Mouse (Mus musculus): Measurements from ENCODE around the gene S100a11. TPM values are rescaled to one million over a fixed set of nuclear protein-coding genes. Genes with fewer than 3 reads are reported as not detected.
A peak's percentile ranks its signal among the peaks of the same experiment; 100 is the strongest.
"Not testable (repeated sequence)": the region's sequence is repeated elsewhere in the genome, so short reads cannot be mapped to it uniquely, and the experiment has no call there.

The S100a11 gene
- total RNA-seq, 2 experiments from 2014 or later: 8.0 to 11.0 TPM

DNA sequence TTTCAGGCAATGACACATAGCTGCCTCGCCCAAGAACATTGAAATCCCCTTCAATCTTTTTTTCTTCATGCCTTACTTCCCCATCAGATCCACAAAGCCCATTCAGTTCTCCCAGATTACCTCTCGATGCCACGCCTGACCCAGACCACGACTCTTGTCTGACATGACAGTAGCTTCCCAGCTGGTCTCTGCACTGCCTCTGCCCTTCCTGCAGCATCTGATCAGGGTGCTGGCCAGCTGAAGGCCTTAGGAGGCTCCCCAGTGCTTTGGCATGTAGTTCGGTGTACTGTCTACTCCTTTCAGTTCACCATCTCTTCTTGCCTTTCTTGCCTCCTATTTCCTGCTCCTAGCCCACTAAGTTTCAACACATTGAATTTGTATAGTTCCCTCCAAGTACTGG, 8.5 kb downstream of the S100a11 start:
- no peak for TF ChIP-seq CTCF (IDR thresholded peaks at IDR 0.05)

DNA sequence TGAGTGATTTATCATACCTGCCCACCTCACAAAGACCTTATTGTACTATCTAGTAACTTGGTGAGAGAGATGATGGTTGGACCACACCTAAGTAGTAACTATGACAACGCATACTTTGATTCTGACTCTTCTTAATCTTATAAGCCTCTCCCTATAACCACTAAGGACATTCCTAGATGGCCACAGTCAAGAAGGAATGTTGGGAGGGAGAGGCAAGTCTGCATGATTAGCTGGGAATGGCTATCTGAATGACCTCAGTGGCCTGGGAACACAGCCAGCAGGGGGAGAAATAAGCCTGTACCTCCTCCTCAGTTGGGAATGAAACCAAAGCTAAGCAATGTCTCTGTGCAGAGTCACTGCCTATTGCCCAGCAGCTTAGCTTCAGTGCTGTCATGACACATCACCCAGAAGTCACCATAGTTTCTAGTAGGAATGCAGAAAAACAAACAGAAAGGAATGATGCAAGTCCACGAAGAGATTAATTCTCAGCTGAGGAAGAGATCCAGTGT, 16.8 kb downstream of the S100a11 start:
- Histone ChIP-seq H3K4me3 (no peak overlapping the region), H3K27ac (no peak overlapping the region)
- no peak for DNase-seq (ENCODE audit: extremely low spot score in 1 of 2, low spot score in 2 of 2)
- intact Hi-C loops (cut with DNase I): no loop called here
- no peak for TF ChIP-seq CTCF (IDR thresholded peaks at IDR 0.05)

More for the DNA sequence above, 8.5 kb downstream of the S100a11 start:
- no peak overlapping the region for H3K4me3 ChIP-seq
- no peak overlapping the region for H3K27ac ChIP-seq
- intact Hi-C loops (cut with DNase I): no loop called here
- DNase-seq (ENCODE audit: extremely low spot score in 1 of 2, low spot score in 2 of 2): no peak

DNA sequence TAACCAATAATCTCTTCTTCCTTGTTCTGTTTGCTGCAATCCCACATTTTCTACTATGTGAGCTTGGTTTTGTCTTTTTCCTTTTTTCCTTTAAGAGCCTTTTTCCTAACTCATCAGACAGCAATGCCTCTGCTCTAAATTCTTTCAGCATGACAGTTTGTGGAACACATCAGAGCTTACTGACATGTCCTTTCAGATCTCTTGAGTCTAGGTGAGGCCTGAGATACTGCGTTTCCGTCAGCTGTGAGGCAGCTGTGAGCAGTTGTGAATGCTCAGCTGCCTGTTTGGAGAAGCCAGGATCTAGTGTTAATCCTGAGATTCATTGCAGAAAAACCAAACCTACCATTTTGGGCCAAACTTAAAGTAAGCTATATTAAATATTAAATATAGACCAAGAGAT, 18.2 kb downstream of the S100a11 start:
- DNase-seq (ENCODE audit: extremely low spot score in 1 of 2, low spot score in 2 of 2): no peak
- H3K4me3 ChIP-seq: no peak overlapping the region
- intact Hi-C loops (cut with DNase I): no loop called here
- TF ChIP-seq CTCF (IDR thresholded peaks at IDR 0.05): no peak
- H3K27ac ChIP-seq: no peak overlapping the region

DNA sequence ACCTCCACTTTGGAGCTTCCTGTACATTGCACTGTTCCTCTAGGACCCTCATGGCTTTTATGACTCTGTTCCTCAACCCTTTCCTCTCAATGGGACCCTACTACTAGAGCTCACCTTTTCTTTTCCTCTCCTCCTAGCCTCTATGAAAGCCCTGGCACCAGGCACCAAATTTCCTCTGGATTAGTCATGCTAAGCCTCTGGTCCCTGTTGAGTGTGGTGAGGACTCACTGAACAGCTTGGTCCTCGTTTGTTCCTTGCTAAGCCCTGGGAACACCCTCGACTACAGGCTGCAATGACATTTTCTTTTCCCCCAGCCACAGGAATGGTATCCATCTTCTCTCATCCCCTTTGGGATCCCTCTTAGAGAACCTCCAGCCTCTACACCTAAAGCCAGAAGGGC, 21.2 kb downstream of the S100a11 start:
- DNase-seq (ENCODE audit: extremely low spot score in 1 of 2, low spot score in 2 of 2): no peak

DNA sequence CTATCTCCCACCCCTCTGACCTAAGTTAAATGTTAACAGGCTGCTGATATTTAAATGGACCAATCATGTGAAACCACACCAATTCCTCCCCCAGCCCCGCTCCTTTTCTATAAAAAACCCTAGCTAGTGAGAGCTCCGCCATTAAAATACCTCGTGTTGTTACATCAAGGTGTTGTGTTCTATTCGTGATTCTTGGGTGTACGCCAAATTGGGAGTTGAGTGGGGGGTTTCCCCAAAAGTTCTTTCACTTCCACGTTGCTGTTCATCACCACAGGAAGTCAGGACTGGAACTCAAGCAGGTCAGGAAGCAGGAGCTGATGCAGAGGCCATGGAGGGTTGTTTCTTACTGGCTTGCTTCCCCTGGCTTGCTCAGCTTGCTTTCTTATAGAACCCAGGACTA, 23.9 kb downstream of the S100a11 start:
- H3K27ac ChIP-seq; DNase-seq (ENCODE audit: extremely low spot score in 1 of 2, low spot score in 2 of 2); H3K4me3 ChIP-seq: not testable (repeated sequence)
- intact Hi-C loops (cut with DNase I): loop anchor here (10.0 kb wide), 1 partner anchor 721 kb away; the partner anchor contains the start of gene Gm4778

More for the DNA sequence above, 21.2 kb downstream of the S100a11 start:
- intact Hi-C loops (cut with DNase I): loop anchor here (10.0 kb wide), 1 partner anchor 723 kb away; the partner anchor contains the start of gene Gm4778
- no peak overlapping the region for H3K27ac ChIP-seq
- TF ChIP-seq CTCF (IDR thresholded peaks at IDR 0.05): no peak
- no peak overlapping the region for H3K4me3 ChIP-seq

DNA sequence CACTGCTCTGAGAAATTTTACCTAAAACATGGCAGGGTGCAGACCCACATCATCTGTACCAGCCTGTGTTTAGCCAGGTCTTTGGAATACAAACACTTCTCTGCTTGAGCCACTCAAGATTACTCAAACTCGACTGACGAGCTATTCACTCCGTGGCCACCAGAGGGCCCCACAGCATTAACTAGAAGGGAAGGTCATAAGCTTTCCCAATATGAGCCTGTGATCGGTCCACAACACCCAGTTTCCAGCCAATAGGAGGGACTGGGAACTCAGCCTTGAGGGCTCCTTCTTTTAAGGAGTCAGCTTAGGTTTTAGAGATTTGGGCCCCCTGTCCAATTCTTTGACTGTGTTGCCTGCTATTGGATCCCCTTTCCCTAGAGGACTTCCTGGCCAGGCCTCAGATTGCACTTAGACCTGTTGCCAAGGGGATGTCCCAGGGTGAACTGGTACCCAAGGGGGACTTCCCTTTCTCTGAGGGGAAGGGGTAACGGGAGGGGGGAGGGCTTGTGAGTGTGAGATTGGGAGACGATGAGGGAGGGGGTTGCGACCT, 26.9 kb downstream of the S100a11 start:
- intact Hi-C loops (cut with DNase I): loop anchor here (1.0 to 10.0 kb wide), 2 partner anchors 60 to 718 kb away; partner anchors contain the start of gene Gm4778
- DNase-seq (ENCODE audit: extremely low spot score in 1 of 2, low spot score in 2 of 2): peak; percentile 77 to 85
- TF ChIP-seq CTCF (IDR thresholded peaks at IDR 0.05): peak; percentile 96
- Histone ChIP-seq H3K27ac (no peak overlapping the region), H3K4me3 (no peak overlapping the region)

DNA sequence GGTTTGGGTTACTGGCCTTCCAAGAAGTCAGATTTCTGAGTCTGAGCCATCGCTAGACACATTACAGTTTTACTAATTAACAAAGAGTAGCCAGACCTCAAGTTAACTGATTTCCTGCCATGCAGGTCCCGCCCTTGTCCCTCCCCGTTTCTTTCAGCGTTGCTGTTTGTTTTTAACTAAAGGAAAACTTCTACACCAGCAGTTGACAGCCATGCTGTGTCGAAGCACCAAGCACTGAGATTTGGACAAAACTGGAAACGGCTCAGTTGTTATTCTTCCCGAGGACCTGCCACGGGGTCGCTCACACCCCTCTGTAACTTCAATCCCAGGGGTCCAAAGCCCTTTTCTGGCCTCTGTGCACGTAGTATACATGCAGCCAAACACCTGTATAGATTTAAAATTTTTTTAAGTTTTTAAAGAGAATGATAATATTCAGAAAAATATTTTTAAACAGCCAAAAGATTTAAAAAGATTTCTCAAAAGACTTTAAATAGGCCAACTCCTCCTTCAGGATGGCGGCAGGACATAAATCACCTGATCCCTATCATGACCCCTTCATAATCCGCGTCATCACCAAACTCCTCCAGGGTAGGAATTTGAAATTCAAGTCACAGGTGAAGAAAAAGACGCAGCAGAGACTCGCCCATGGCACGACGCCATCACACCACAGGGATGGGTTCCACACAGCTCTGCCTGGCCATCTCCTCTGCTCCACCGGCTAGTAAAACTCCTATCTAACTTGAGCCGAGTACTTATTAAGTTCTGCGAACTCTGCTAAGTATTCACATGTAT, 27.7 kb downstream of the S100a11 start:
- Histone ChIP-seq H3K27ac (no peak overlapping the region), H3K4me3 (no peak overlapping the region)
- intact Hi-C loops (cut with DNase I): loop anchor here (1.0 to 10.0 kb wide), 2 partner anchors 59 to 717 kb away; partner anchors contain the start of gene Gm4778
- DNase-seq (ENCODE audit: extremely low spot score in 1 of 2, low spot score in 2 of 2): no peak
- TF ChIP-seq CTCF (IDR thresholded peaks at IDR 0.05): no peak

DNA sequence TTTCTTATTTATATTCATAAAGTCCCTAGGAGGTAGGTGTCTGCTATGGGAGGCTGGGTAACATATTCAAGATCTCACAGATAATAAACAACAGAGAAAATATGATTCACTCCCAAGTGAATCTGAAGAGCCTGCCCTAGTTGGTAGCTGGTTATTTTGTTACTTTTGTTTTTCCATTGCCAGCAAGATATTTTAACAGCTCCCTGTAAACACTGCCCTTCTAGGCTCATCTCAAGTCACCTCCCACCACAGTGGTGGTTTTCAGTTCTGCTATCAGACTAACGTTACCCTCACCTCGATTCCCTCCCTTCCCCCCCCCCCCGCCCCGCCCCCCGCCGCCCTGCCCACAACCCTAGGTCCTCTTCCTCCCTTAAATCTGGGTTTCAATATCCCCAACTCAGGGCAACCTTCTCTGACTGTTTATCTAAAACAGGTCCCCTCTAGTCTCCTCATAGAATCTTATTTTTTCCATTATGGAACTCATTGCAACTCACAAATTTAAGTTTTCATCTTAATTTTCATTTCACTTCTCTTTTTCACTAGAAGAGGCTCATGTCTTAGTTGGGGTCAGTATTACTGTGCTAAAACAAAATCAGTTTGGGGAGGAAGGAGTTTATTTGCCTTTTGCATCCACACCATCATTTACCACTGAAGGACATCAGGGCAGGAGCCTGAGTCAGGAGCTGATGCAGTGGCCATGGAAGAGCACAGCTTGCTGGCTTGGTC, 28.4 kb downstream of the S100a11 start:
- H3K4me3 ChIP-seq: no peak overlapping the region
- intact Hi-C loops (cut with DNase I): loop anchor here (10.0 kb wide), 1 partner anchor 716 kb away; the partner anchor contains the start of gene Gm4778
- DNase-seq (ENCODE audit: extremely low spot score in 1 of 2, low spot score in 2 of 2): no peak
- no peak for TF ChIP-seq CTCF (IDR thresholded peaks at IDR 0.05)
- H3K27ac ChIP-seq: no peak overlapping the region

DNA sequence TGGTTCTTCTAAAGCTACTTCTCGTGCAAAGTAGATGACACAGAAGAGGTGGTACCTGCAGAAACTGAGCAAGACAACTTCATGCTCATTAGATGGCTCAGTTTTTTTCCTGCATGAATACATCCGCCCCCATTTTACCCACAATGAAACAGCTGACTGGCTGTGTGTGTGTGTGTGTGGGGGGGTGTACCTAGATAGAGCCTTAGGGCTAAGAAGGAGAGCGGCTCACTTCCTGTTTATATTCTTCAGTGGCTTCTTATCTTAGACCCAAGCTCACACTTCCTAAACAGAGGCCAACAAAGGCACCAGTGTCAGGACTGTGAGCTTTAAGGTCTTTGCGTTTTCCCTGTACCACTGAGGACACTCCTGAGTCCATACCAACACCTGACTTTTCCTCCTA, 29.7 kb downstream of the S100a11 start:
- Histone ChIP-seq H3K4me3 (no peak overlapping the region), H3K27ac (no peak overlapping the region)
- no peak for TF ChIP-seq CTCF (IDR thresholded peaks at IDR 0.05)
- no peak for DNase-seq (ENCODE audit: extremely low spot score in 1 of 2, low spot score in 2 of 2)
- intact Hi-C loops (cut with DNase I): loop anchor here (10.0 kb wide), 1 partner anchor 715 kb away; the partner anchor contains the start of gene Gm4778

DNA sequence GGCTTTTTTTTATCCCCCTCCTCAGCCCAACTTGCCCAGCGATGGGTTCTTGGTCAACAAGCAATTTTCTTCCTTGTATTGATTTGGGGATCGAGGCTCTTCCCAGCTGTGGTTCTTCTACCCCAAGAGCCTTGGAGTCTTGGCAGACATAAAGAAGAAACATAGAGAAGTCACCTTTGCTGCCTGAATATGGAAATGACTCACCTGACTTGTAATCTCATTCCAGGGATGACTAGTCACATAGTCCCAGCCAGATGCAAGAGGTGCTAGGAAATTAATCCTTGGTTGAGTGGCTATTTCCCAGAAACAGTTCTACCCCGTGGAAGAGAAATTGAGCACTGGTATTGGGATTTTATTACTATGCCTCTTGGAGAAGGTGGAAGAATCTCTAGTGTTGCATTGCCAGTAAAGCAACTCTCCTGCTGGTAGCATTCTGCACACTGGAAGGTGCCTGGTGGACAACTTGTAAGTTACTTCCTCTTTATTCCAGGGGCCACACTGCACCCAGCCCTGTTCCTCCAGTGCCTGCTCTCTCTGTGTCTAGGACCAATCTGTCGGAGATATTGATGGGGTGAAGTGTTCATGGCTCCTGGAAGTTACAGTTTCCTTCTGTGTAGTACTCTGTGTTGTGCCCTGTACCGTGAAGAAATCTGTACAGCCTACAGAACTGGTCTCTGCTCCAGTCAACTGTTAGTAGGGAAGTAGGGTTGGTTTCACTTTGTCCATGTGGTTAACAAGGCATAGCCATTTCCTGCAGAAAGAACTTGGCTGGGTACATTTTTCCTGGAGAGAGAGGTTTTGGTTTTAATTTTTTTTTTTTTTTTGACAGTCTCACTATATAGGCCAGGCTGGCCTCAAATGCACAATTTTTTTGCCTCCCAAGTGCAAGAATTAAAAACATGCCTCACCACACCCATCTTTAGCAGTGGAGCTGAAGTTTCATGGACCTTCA, 31.9 kb downstream of the S100a11 start:
- no peak for TF ChIP-seq CTCF (IDR thresholded peaks at IDR 0.05)

DNA sequence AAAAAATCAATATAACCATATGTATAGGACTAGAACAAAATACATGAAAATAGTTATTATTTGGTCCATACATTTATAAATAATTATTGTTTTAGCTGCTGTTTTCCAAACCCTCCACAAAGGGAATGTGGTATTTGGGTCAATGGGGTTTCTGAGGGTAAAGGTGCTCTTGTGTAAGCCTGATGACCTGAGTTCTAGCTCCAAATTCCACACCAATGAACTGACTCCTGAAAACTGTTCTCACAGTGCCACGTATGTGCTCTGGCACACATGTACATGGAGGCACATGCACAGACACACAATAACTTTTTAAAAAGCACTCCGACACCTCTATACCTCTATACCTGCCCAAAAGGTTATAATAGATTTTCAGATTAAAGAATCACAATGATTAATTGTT, 33.0 kb downstream of the S100a11 start:
- DNase-seq (ENCODE audit: extremely low spot score in 1 of 2, low spot score in 2 of 2): no peak
- TF ChIP-seq CTCF (IDR thresholded peaks at IDR 0.05): no peak
- Histone ChIP-seq H3K27ac (no peak overlapping the region), H3K4me3 (no peak overlapping the region)
- intact Hi-C loops (cut with DNase I): no loop called here

More for the DNA sequence above, 31.9 kb downstream of the S100a11 start:
- H3K27ac ChIP-seq: no peak overlapping the region
- DNase-seq (ENCODE audit: extremely low spot score in 1 of 2, low spot score in 2 of 2): no peak
- intact Hi-C loops (cut with DNase I): no loop called here
- no peak overlapping the region for H3K4me3 ChIP-seq

Measured in left cerebral cortex, adult 2 months (tissue).